Mouse (Mus musculus) forebrain, embryonic 16.5 days (tissue): ENCODE data around the gene Serping1. TPM values are rescaled to one million over a fixed set of nuclear protein-coding genes. Genes with fewer than 3 reads are reported as not detected.

Experiments used
- ATAC-seq: fragments of 200-750 bp; cut with Nextera tagmentation; 2 replicates; pipeline ENCODE4 v1.8.0; 2017; ENCODE audit warnings: mild to moderate bottlenecking, moderate library complexity
- H3K27ac ChIP-seq: fragments of 300-500 bp; sonication (generic); 2 replicates; pipeline ENCODE4 v1.5.1; 2014; ENCODE audit warnings: low read length, control low read depth
- H3K27me3 ChIP-seq: fragments of 300-500 bp; sonication (generic); replicated peaks from 2 replicates; pipeline ENCODE4 v1.6.1; 2014; ENCODE audit warnings: low read length; ENCODE audit not compliant: control insufficient read depth, insufficient read depth
- H3K36me3 ChIP-seq: fragments of 300-500 bp; sonication (generic); 2 replicates; pipeline ENCODE4 v1.6.1; 2014; ENCODE audit not compliant: control insufficient read depth, insufficient read depth
- H3K4me1 ChIP-seq: fragments of 300-500 bp; sonication (generic); replicated peaks from 2 replicates; pipeline ENCODE4 v1.6.1; 2014; ENCODE audit warnings: low read length; ENCODE audit not compliant: control insufficient read depth, insufficient read depth
- H3K4me2 ChIP-seq: fragments of 300-500 bp; sonication (generic); 2 replicates; pipeline ENCODE4 v1.6.1; 2014; ENCODE audit warnings: mild to moderate bottlenecking, low read length, control low read depth
- H3K4me3 ChIP-seq: fragments of 300-500 bp; sonication (generic); replicated peaks from 2 replicates; pipeline ENCODE4 v1.5.1; 2014; ENCODE audit warnings: mild to moderate bottlenecking, low read length, control low read depth
- H3K9ac ChIP-seq: fragments of 300-500 bp; sonication (generic); replicated peaks from 2 replicates; pipeline ENCODE4 v1.6.1; 2014; ENCODE audit warnings: low read depth, low read length, control low read depth
- H3K9me3 ChIP-seq: fragments of 300-500 bp; sonication (generic); 2 replicates; pipeline ENCODE4 v1.6.1; 2016; ENCODE audit warnings: low read length; ENCODE audit not compliant: control insufficient read depth
- WGBS: fragments of 180-500 bp; shearing (Covaris S2); extraction: QIAGEN DNeasy Blood & Tissue Kit; methylation state at CpG from one replicate; pipeline ENCODE4 v1.1.7; 2014; 5-methylcytosine and 5-hydroxymethylcytosine counted together
- polyA plus RNA-seq: library from polyadenylated mRNA; unstranded; fragments of >200 nt; fragmentation: Nextera tagmentation; extraction: Ambion mirVana; gene quantifications from 2 replicates; pipeline ENCODE4 v1.2.1, GENCODE M21; 2015

The Serping1 gene
- polyA plus RNA-seq, 1 experiment from 2014 or later, result 25.0 TPM

GRCm38 (mm10) chr2:84792516-84792915 lies 17.3 kb upstream of the Serping1 start:
- no peak overlapping the region for H3K4me2 ChIP-seq
- H3K27ac ChIP-seq, result no peak overlapping the region
- no peaks in the 10 kb centered on the region for H3K27me3 ChIP-seq
- H3K4me3 ChIP-seq, result no peak overlapping the region
- no peak overlapping the region for H3K9ac ChIP-seq
- 87% methylated on average over 3 of the region's 3 CpGs for WGBS
- no peaks in the 10 kb centered on the region for H3K36me3 ChIP-seq
- H3K4me1 ChIP-seq, result no peaks in the 10 kb centered on the region
- H3K9me3 ChIP-seq, result no peaks in the 10 kb centered on the region
- no peak for ATAC-seq

GRCm38 (mm10) chr2:84790418-84790817 lies 15.2 kb upstream of the Serping1 start:
- Histone ChIP-seq H3K27ac (no peak overlapping the region), H3K9ac (no peak overlapping the region), H3K36me3 (no peaks in the 10 kb centered on the region), H3K4me1 (no peaks in the 10 kb centered on the region), H3K4me3 (no peak overlapping the region), H3K9me3 (no peaks in the 10 kb centered on the region), H3K4me2 (no peak overlapping the region), H3K27me3 (no peaks in the 10 kb centered on the region)
- no peak for ATAC-seq
- 59% methylated on average over 9 of the region's 9 CpGs for WGBS

DNA sequence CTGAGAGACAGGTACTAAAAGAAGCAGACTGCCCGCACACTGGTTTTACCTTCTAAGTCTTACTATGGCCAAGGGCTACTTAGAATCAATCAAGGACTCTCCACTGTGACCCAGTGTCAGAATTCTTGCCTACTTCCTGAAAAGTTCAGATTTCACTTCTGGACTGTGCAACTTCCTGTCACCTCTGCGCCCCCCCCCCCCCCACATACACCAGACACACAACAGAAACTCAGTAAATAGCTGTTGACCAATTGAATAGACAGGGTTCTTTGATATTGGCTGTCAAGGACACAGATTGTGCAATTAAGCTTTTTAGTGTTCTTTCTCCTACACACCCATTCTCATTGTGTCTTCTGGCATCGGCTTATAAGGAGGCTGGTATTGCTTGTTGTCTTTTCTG lies 13.1 kb upstream of the Serping1 start:
- Histone ChIP-seq H3K27me3 (no peaks in the 10 kb centered on the region), H3K36me3 (no peaks in the 10 kb centered on the region), H3K9ac (no peak overlapping the region), H3K4me2 (no peak overlapping the region), H3K27ac (no peak overlapping the region), H3K4me1 (no peaks in the 10 kb centered on the region), H3K4me3 (no peak overlapping the region), H3K9me3 (no peaks in the 10 kb centered on the region)
- 82% methylated on average over 3 of the region's 3 CpGs for WGBS
- ATAC-seq, result no peak

DNA sequence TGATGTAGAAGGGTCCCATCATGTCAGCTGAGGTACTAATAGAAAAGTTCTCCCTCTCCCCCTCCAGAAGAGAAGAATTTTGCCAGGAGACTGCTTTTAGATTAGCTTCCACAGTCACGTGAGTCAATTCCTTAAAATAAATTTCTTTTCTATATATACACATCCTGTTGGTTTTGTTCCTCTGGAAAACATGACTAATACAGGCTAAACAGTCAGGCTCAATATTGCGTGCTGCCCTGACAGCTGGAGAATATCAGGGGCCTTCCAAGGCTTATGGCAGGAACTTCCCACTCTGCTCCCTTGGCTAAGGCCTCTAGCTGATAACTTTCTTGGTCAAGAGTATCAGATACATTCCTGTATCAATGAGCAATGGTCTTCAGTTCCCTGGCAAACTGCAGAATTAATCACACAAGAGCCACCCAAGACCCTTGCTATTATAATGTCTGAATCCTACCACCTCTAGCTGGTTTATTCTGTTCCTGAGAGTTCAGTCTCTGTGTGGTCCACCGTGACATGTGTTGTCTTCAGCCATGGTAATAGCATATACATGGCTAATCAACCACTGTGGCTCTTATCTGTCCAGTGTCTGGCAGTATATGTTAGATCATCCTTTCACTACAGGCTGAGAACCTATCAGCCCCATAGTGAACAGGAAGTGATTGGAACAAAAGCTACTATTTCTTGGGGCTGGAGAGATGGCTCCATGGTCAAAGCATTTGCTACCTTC lies 8.8 kb upstream of the Serping1 start:
- H3K36me3 ChIP-seq, result no peaks in the 10 kb centered on the region
- no peaks in the 10 kb centered on the region for H3K27me3 ChIP-seq
- 92% methylated on average over 3 of the region's 3 CpGs for WGBS
- H3K9me3 ChIP-seq, result no peaks in the 10 kb centered on the region
- ATAC-seq, result no peak
- H3K9ac ChIP-seq, result no peak overlapping the region
- no peak overlapping the region for H3K27ac ChIP-seq
- no peak overlapping the region for H3K4me2 ChIP-seq
- H3K4me3 ChIP-seq, result no peak overlapping the region
- H3K4me1 ChIP-seq, result no peaks in the 10 kb centered on the region

- no peak for ATAC-seq
- H3K27me3 ChIP-seq, result no peaks in the 10 kb centered on the region
- H3K9me3 ChIP-seq, result no peaks in the 10 kb centered on the region
- H3K27ac ChIP-seq, result no peak overlapping the region
- no peaks in the 10 kb centered on the region for H3K4me1 ChIP-seq
- no peak overlapping the region for H3K4me2 ChIP-seq
- no peak overlapping the region for H3K9ac ChIP-seq
- 94% methylated on average over 1 of the region's 1 CpGs for WGBS
- no peaks in the 10 kb centered on the region for H3K36me3 ChIP-seq
- H3K4me3 ChIP-seq, result no peak overlapping the region
Measured at GRCm38 (mm10) chr2:84783315-84783714, 8.1 kb upstream of the Serping1 start.

GRCm38 (mm10) chr2:84779210-84779609 lies 4.0 kb upstream of the Serping1 start:
- 63% methylated on average over 6 of the region's 6 CpGs for WGBS
- Histone ChIP-seq H3K9ac (no peak overlapping the region), H3K4me2 (no peak overlapping the region), H3K4me3 (no peak overlapping the region), H3K9me3 (no peaks in the 10 kb centered on the region), H3K36me3 (no peaks in the 10 kb centered on the region), H3K27ac (no peak overlapping the region), H3K4me1 (peaks cover 8% of the 10 kb centered on the region), H3K27me3 (no peaks in the 10 kb centered on the region)
- no peak for ATAC-seq

- WGBS, result 47% methylated on average over 3 of the region's 3 CpGs
- Histone ChIP-seq H3K4me1 (peaks cover 8% of the 10 kb centered on the region), H3K9ac (no peak overlapping the region), H3K4me2 (no peak overlapping the region), H3K36me3 (no peaks in the 10 kb centered on the region), H3K27ac (no peak overlapping the region; the same call in 1 of the 2 replicates), H3K4me3 (no peak overlapping the region), H3K9me3 (no peaks in the 10 kb centered on the region), H3K27me3 (no peaks in the 10 kb centered on the region)
- ATAC-seq, result no peak; the same call in 1 of the 2 replicates
Measured at GRCm38 (mm10) chr2:84777706-84778105, 2.5 kb upstream of the Serping1 start.

DNA sequence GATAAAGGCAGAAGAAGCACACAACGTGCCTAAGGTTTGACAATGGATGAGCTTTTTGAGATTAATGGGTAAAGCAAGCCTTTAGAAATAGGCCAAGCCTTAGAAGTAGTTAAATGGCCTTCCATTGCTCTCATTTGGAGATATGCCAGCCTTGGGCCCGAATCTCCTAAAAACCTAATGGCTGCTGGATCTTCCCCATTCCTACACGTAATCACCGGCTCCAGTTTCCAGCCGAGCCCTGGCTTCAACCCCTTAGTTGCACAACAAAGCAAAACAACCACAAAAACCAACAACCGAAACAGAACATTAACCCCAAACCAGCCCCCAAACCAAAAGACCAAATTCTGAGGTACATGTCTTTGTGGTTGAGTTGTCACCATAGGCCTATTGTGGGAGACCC lies 421 bp upstream of the Serping1 start:
- no peak for ATAC-seq
- WGBS, result 65% methylated on average over 6 of the region's 6 CpGs
- Histone ChIP-seq H3K4me2 (no peak overlapping the region), H3K9ac (no peak overlapping the region), H3K27ac (no peak overlapping the region), H3K27me3 (no peaks in the 10 kb centered on the region), H3K4me1 (peaks cover 8% of the 10 kb centered on the region), H3K9me3 (no peaks in the 10 kb centered on the region), H3K4me3 (no peak overlapping the region), H3K36me3 (no peaks in the 10 kb centered on the region)

- H3K9ac ChIP-seq, result peak overlapping the region; percentile 59
- peak overlapping the region; percentile 47; the same call in 1 of the 2 replicates for H3K27ac ChIP-seq
- H3K4me3 ChIP-seq, result peak overlapping the region; percentile 33
- peaks cover 8% of the 10 kb centered on the region for H3K4me1 ChIP-seq
- peak; percentile 91 for ATAC-seq
- no peaks in the 10 kb centered on the region for H3K27me3 ChIP-seq
- peak overlapping the region; percentile 53 for H3K4me2 ChIP-seq
- no peaks in the 10 kb centered on the region for H3K9me3 ChIP-seq
- H3K36me3 ChIP-seq, result no peaks in the 10 kb centered on the region
- WGBS, result 2% methylated on average over 14 of the region's 15 CpGs
Measured at GRCm38 (mm10) chr2:84774751-84775150, 493 bp downstream of the Serping1 start.

DNA sequence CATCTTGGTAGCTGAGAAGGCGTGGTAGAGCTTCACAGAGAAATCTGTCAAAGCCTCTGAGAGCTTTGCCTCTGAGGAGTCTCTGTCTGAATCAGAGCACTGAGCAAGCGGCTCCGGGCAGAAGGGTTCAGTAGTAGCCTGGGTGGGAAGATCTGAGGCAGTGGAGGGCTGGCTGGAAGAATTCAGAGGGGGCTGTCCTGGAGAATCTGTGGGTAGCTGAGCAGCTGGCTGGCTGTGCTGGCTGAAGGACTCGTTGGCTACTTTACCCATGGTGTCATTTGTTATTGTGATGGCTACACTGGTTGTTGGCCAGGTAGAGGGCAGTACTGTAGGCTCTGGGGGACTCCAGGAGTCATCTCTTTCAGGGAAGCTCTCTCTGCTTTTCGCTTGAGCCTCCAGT lies 2.0 kb downstream of the Serping1 start:
- Histone ChIP-seq H3K9ac (no peak overlapping the region), H3K36me3 (no peaks in the 10 kb centered on the region), H3K27ac (no peak overlapping the region), H3K9me3 (no peaks in the 10 kb centered on the region), H3K4me3 (no peak overlapping the region), H3K27me3 (no peaks in the 10 kb centered on the region), H3K4me2 (no peak overlapping the region), H3K4me1 (peaks cover 8% of the 10 kb centered on the region)
- ATAC-seq, result no peak
- WGBS, result 87% methylated on average over 5 of the region's 5 CpGs
